Mouse (Mus musculus) adrenal gland (tissue): ENCODE measurements around the gene Mettl23.
"Not testable (repeated sequence)": the region's sequence is repeated elsewhere in the genome, so short reads cannot be mapped to it uniquely, and the experiment has no call there.

Experiments
- intact Hi-C: fragments of 180-260 bp; cut with DNase I; formaldehyde crosslinking; loops from one replicate; pipeline ENCODE4 v1.15.1; 2025

The Mettl23 gene

GRCm38 (mm10) chr11:116846593-116847181, 3.6 kb downstream of the Mettl23 start:
- intact Hi-C loops: no loop called here

DNA sequence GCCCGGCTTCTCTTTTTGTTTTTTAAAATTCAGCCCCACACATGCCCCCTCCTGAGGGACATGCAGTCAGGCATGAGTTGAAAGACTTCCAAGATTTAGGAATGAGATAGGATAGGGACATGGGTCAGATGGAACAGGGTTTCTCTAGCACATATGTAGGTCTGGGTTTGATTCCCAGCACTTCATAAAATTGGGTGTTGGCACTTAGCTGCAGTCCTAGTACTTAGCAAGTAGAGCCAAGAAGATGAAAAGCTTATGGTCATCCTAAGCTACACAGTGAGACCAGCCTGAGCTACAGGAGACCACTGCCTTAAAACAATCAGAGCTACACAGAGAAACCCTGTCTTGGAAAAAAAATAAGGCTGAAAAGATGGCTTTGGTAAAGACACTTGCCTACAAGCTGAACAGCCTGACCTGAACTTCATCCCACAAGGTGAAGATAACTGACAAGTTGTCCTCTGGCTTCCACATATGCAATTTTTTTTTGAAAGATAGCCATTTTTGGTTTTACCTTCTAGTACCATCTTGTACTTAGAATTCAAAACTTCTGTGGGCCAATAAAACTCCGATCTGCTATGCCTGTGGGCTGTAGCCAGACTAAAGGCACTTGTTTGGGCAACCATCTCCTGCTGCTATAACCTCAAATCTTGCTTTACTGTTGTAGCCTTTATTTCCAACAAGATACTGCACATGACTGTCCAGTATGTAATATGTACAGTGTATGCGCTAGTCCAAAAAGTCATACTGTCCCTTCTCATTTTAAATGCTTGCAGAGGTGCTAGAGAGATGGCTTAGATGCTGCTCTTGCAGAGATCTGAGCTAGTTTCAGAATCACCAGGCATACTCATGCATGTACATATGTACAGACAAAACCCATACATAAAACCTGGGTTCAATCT, 4.4 kb downstream of the Mettl23 start:
- intact Hi-C loops: no loop called here

GRCm38 (mm10) chr11:116848086-116848876, 5.2 kb downstream of the Mettl23 start:
- intact Hi-C loops: no loop called here

DNA sequence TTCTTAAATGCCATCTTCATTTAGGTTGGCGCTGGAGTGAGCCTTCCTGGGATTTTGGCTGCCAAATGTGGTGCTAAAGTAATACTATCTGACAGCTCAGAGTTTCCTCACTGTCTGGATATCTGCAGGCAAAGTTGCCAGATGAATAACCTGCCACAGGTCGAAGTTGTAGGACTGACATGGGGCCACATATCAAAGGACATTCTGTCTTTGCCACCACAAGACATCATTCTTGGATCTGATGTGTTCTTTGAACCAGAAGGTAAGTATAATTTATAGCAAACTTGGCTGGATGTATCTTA, 5.8 kb downstream of the Mettl23 start:
- intact Hi-C loops: not testable (repeated sequence)

GRCm38 (mm10) chr11:116849587-116849986, 6.5 kb downstream of the Mettl23 start:
- intact Hi-C loops: no loop called here

DNA sequence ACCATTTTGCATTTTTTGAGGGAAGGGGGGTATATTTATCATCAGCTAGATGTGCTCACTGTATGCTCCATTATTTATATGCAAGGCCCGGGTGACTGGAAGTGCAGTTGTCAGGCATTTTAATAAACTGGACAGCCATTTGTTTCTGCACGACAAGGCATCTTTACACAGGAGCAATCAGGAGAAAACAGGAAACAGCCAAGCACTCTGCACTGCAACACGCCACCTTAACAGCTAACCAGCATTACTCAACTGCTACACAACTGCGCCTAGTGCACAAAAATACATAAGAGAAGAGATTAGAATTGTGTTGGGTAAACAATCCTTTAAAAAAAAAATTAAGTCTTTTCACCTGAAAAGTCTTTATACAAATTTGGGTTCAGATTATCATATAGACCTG, 7.0 kb downstream of the Mettl23 start:
- intact Hi-C loops: no loop called here

GRCm38 (mm10) chr11:116850833-116851477, 7.9 kb downstream of the Mettl23 start:
- intact Hi-C loops: no loop called here

- intact Hi-C loops: no loop called here
These were observed 8.7 kb downstream of the Mettl23 start for GRCm38 (mm10) chr11:116851576-116852290.

DNA sequence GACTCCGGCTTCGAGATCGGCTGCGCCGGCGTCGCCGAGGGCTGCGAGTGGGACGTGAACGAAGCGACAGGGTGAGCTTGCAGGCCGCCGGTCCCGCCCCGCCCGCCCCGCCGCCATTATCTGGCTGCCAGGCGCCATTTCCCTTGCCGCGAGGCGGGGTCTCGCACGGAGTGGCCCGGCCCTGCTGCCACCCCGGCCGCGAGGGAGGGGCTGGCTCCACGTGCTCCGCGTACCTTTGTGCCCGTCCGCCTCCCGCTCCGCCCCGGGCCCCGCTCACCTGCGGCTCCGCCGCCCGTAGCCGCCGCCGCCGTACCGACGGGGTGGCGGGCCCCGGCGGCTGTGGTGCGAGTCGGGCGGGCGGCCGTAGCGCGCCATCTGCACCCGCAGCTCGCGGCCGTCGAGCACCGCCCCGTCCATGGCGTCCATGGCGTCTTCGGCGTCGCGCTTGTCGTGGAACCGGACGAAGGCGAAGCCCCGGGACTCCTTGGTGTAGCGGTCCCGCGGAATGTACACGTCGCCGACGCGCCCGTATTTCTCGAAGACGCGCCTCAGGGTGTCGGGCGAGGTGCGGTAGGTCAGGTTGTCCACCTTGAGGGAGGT, 9.3 kb downstream of the Mettl23 start, which contains the start of gene Mfsd11:
Gene Mfsd11 (plus strand): TSS at position 150 of the 600 bp plus-strand sequence.
- intact Hi-C loops: no loop called here

GRCm38 (mm10) chr11:116852891-116853511, 9.9 kb downstream of the Mettl23 start, which contains the start of gene Srsf2:
Srsf2 (minus strand) TSS chr11:116853094.
- intact Hi-C loops: no loop called here

DNA sequence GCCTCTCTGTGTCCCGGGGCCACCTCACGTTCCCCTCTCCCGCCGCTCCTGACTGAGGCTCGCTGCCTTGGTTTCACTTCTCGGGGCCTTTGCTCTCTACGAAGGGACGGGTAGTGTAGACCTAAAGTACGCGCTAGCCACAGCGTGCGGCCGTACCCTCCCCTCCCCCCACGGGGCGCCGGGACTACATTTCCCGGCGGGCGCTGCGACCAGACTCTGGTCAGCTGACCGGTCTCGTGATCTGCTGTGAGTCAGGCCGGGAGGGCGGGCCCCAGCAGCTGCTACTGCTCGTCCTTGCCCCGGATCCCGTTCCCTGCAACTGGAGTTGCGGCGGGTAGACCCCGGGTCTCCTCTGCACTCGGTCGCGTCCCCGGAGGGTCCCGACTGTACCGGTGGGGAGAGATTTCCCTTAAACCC, 10.4 kb downstream of the Mettl23 start:
- intact Hi-C loops: no loop called here

- intact Hi-C loops: no loop called here
These were observed 11.2 kb downstream of the Mettl23 start for GRCm38 (mm10) chr11:116854279-116854678.

DNA sequence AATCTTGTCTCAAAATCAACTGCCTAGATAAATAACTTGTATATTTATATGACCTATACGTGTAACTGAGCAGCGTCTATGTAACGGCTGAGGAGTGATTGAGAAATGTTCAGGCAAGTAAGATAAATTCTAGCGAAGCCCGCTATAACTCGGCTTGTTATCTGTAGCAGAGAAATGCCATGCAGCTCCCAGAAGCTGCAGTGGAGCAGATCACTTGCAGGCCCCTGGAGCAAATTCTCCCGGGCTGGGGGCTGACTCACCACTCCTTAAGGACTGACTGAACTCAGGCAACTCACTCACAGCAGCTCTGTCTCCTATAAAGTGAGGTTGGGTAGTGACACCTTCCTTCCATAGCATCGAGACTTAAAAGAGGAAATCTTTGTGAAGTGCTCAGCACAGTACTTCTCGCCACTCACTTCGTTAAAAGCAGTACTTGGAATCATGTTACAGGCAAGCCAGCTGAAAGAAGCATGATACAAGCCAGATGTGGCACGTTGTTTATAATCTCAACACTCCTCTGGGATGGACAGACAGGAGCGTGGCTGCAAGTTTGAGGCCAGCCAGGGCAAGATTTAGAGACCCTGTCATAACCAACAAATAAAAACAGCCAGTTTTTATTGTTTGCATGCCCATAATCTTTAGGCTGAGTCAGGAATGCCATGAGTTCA, 14.2 kb downstream of the Mettl23 start:
- intact Hi-C loops: no loop called here

DNA sequence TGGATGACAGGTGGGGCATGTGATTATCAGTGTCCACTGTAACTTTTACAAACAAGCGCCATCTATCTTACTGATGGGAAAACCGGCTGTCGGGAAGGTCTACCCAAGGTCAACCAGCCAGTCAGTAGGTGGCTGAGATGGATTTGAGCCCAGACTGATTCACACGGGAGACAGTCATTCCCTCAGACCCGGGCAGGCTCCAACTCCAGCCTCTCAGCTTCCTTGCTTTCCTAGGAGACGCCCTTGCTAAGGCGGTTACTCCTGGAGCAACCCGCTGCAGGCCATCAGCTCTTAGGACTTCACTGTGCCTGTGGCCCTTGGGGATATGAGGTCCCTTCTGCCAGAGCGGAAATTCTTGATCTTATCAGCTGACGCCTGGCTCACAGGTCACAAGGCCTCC, 21.4 kb downstream of the Mettl23 start:
- intact Hi-C loops: no loop called here

DNA sequence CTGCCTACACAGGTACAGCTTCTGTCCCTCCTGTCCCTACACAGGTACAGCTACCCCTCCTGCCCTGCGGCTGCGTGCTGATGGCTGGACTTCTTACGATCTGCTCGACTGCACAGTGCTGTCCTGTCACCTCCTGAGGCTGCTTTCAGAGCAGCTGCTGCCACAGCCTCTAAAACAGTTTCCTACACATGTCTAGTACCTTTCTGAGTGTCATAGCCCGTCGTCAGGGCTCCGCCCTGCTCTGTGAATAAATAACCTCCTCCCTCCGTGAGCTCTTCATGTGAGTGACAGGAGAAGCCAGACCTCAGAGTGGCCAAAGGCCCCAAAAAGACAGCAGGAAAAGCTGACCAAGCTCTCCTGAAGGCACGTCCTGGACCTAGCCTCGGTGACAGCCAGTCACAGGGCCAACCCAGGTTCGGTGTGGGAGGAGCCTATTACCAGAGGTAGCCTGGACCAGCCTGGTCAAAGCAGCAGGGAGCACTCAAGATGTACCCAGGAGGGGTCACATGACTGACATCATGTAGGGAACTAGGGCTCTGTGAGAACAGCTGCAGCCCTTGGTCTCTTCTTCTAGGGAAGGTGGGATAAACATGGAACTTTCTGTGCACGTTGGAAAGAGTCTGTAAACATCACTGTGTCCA, 23.0 kb downstream of the Mettl23 start:
- intact Hi-C loops: no loop called here

GRCm38 (mm10) chr11:116868129-116868528, 25.1 kb downstream of the Mettl23 start:
- intact Hi-C loops: no loop called here

GRCm38 (mm10) chr11:116869223-116869622, 26.1 kb downstream of the Mettl23 start:
- intact Hi-C loops: no loop called here

- intact Hi-C loops: no loop called here
These were observed 26.6 kb downstream of the Mettl23 start for GRCm38 (mm10) chr11:116869641-116870040.

DNA sequence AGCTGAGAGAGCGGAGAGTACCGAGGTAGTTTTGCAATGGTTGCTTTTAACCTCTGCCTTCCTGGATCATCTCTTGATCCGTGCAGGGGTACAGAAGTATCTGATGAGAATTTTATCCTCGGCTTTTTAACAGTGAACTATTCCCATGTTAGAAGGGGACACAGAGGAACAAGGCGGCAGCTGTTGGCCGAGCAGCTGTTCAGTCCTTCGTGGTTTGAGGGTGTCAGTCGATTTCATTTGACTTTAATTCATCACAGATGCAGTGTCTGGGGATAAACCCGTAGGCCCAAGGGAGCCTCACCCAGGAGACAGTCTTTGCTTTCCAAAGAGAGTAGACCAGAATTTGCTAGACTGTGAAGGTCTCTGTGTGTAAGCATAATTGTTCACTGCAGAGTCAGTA, 28.5 kb downstream of the Mettl23 start:
- intact Hi-C loops: no loop called here
